In genomic region chr6:39311786-39312185, GRCm38 (mm10) we compare ENCODE assay signal across 16 mouse cellular contexts.
"Had no signal": no experiment of that assay in that cellular context is flagged by ENCODE, and none has a peak within 500 bp of the region (broad histone marks: within the 10 kb centered on the region; RNA-seq: fewer than 3 reads in every experiment).

No protein-coding gene starts in this region.

- H3K36me3 ChIP-seq: midbrain, embryonic 12.5 days; neural tube, embryonic 12.5 days had no signal

- ATAC-seq: midbrain, embryonic 16.5 days had no signal

- DNase-seq: lung, adult 18-20 months; lung, embryonic 14.5 days; lung, postnatal 10 days; lung, postnatal 4 days; midbrain, embryonic 14.5 days; retina, postnatal 1 day; right cerebral cortex, adult 18-20 months; right cerebral cortex, postnatal 14 days; thymus, adult 18-20 months; thymus, postnatal 14 days; thymus, postnatal 36 days had no signal

- H3K4me1 ChIP-seq: midbrain, embryonic 12.5 days; neural tube, embryonic 12.5 days had no signal

- H3K4me3 ChIP-seq: midbrain, embryonic 12.5 days; myocyte; neural tube, embryonic 12.5 days had no signal

- H3K27ac ChIP-seq: liver, embryonic 14.5 days; midbrain, embryonic 12.5 days; neural tube, embryonic 12.5 days had no signal

- H3K27me3 ChIP-seq: midbrain, embryonic 12.5 days; neural tube, embryonic 12.5 days had no signal

- H3K4me2 ChIP-seq: lung, embryonic 14.5 days; midbrain, embryonic 12.5 days; neural tube, embryonic 12.5 days had no signal

- H3K9ac ChIP-seq: liver, embryonic 14.5 days; lung, embryonic 14.5 days; midbrain, embryonic 12.5 days; neural tube, embryonic 12.5 days had no signal

- H3K9me3 ChIP-seq: midbrain, embryonic 12.5 days; neural tube, embryonic 12.5 days had no signal
